Mouse (Mus musculus) G1E-ER4 (cell line): ENCODE data around the gene Hdac9. TPM values are rescaled to one million over a fixed set of nuclear protein-coding genes. Genes with fewer than 3 reads are reported as not detected.

Source experiments
- GATA1 ChIP-seq: IDR thresholded peaks from one replicate; pipeline ENCODE4 v1.8.0; 2012; ENCODE audit warnings: low read length, inconsistent platforms
- polyA plus RNA-seq: library from polyadenylated mRNA; stranded (reverse); fragments of >175 nt; gene quantifications from 2 replicates; pipeline ENCODE4 v1.2.3, GENCODE M21; 2012

Gene Hdac9
- polyA plus RNA-seq, 1 experiment = 0.14 TPM

DNA sequence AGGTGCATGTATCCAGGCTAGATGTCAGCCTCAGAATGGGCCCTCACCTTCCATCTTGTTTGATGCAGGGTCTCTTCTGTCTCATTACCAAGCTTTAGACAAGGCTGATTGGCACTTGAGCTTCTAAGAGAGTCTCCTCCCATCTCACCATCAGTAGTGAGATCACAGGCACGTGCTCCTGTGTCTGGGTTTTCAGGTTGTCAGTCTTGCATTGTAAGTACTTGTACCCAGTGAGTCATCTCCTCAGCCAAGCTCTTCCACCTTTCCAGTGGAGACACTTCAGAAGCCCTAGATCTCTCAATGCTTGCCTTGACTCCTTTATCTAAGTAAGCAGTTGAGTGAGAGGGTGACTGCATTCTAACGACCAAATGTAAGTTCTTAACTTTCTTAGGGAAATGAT lies 242.7 kb downstream of the Hdac9 start:
- TF ChIP-seq GATA1 = no peak

DNA sequence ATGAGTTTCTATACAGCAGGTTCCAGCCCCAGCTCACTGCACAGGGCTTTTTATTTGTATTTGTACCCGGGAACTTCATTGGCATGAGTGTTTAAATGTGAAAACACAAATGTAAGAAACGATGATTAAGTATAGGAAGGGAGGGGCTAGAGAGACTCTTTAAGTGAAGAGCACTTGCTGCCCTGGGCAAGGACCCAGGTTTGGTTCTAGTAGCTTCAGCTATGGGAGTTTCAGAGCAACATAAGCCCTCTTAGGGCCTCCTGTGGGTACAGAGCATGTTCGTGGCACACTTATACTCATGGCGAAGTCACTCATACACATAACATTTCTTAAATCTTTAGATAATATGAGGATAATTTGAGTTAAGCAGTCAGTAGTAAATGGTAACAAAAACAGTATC lies 243.4 kb downstream of the Hdac9 start:
- TF ChIP-seq GATA1 = no peak

DNA sequence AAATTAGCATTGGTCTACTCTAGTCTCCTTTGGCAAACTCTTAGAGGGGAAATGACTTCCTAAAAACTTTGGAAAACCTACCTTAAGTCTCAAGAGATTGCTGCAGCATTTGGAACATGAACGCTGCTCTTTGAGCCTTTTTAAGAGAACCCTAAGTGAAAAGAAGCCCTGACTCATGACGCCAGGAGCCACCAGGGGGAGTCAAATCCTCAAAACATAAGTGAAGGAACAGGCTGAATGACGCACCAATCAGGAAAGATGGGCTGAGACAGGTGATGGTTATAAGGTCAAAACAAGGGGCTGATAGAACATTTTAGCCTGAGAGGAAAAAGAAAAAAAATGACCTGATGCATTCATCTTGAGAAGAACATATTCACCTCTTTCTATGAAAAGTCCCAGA lies 252.1 kb downstream of the Hdac9 start:
- TF ChIP-seq GATA1 = no peak

DNA sequence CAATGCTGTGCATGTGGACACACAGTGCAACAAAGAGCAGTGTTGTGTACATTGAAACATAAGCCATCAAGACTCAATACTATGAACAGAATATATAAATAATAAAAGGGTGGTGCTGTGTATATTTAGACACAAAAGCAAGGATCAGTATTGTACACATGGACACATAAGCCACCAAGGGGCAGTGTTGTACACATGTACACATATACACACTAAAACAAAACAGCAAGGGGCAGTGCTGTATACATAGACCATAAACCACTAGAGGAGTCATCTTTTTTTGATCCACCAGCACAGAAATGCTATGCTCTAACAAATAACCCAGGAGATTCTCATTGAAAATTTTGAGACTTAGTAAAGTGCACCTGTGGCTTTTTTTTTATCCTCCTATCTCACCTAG lies 255.5 kb downstream of the Hdac9 start:
- TF ChIP-seq GATA1 = no peak

DNA sequence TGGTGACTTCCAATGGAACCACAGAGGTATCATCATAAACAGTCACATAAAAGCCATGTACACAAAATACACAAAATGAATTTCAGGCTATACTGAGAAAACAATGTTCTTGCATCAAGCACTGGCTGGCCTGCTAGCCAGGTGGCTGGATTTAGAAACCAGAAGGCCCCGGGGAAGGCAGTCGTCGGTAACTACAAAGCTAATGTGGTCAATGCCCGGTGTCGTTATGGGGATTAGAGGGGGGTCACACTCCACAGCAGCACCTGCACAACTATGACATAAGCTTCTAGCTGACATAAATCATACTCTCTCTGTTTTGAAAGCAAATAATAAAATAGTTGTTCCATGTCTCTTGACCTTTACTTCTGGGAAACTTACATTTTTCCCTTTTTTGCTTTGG lies 256.9 kb downstream of the Hdac9 start:
- no peak for TF ChIP-seq GATA1

DNA sequence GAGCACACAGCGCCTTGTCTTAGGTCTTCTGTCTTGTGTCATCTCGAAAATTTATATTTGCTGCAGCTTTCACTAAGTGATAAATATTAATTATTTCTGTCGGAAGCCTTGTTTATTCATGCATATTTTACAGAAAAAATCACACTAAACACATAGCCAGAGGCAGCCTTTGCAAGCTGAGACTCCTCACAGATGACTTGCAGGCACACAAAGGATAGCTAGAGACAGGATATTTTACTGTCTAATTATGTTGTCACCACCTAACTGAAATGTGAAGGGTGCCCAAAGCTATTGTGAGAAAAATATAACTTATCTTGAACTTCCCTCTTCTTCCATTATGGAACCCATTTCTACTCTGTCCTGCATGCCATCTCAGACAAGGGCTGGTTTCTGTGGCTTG lies 258.3 kb downstream of the Hdac9 start:
- no peak for TF ChIP-seq GATA1

DNA sequence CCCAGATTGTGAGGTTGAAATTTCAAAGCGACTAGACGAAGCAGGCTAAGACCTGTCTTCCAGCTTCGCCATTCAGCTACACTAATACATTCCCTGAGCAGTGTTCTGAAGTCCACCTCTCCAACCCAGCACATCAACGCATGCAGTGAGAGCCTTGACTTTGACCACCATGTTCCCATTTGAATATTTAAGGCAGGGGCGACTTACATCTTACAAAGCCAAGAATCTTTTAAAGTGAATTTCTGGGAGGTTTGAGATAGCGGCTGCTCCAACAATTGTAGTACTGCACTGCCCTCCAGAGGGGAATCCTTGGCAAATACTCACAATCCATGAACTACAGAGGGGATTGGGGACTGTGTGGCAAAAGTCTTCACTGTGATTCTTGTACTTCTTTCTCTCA lies 258.8 kb downstream of the Hdac9 start:
- TF ChIP-seq GATA1 = no peak

DNA sequence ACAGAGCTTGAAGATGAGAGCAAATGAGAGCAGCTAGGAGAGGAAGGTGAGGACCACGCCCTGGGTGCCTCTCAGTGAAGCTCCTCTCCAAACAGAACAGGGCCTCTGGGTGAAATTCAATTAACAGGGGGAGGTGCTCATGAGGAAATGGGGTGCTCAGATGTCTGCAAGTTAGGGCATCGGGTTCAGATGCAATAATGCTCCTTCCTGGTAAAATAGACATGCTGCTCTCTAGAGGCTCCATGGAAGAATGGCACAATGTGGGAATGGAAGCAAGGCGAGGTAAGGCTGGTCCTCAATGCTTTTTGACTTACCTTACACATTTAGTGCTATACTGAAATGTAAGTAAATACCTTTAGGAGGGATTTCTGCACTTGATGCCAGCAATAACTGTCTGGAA lies 263.3 kb downstream of the Hdac9 start:
- no peak for TF ChIP-seq GATA1

DNA sequence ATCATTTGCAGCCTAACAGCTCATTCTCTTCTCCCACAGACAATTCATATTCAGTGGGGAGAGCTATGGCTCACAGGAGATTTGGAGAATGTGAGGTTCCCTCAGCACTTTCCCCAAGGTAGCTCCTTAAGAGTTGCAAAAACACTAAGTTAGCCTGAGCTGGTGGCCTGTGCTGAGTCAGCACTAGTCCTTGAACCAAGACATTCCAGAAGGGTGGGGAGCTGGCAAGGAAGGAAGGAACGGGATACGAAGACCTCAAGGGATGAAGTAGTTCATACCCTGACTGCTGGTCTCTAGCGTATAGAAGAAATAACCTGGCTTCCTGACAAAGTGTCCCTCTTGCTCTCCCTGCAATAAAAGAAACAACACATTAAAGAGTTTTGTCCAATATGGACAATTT lies 268.1 kb downstream of the Hdac9 start:
- TF ChIP-seq GATA1 = no peak

DNA sequence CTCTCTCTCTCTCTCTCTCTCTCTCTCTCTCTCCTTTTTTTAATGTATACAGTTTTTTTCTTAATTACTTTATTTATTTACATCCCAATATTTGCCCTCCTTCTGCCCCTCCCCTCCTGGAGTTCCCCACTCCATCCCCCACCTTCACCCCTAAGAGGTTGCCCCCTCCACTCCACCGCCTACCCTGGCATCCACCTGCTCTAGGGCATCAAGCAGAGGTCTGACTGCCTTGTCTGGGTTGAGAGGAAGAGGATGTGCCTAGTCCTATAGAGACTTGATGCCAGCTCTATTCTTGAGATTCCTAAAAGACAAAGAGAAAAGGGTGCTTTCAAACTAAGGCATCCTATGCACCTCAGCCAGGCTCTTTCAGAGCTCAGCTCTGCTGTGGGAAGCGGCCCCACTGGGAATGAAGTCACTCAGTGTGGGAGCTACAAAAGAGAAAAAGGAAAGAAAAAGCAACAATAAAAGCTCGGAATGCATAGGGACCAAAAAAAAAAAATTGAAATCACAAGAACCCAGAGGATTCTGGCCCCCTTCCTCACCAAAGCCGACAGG lies 275.1 kb downstream of the Hdac9 start:
- TF ChIP-seq GATA1 = no peak

DNA sequence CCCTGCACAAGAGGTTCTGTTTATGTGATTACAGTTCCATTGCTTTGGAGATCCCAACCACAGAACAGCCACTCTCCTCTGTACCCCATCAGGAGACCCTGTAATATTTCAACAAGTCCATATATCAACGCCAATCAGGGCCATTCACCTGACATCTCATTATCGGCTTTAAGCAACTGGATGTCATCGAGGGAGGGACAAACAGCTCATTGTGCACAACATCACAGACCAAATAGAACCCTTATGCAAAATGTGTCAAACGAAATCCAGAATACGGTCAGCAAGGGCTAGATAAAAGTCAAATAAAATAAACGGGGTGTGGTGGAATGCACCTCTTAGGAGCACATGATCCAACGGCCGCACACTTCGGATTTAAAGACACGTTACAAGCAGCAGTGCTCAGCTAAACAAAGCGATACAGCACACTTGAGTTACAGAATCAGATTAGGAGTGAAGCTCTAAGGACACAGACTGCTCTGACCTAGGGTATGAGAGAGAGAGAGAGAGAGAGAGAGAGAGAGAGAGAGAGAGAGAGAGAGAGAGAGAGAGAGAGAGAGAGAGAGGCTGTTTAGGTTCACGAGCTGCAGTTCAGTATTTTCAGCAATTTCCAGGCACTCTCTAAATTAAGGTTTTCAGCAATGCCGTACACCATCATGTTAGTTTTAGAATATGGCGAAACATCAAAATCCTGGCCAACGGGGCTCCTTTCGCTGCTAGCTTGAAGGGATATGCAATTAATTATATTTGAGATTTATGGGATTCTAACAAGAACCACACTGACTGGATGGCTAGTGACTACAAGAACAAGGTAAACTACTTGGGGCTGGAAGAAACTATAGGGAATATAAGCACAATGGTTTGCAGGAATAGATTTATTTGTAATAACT lies 279.4 kb downstream of the Hdac9 start:
- TF ChIP-seq GATA1 = no peak

DNA sequence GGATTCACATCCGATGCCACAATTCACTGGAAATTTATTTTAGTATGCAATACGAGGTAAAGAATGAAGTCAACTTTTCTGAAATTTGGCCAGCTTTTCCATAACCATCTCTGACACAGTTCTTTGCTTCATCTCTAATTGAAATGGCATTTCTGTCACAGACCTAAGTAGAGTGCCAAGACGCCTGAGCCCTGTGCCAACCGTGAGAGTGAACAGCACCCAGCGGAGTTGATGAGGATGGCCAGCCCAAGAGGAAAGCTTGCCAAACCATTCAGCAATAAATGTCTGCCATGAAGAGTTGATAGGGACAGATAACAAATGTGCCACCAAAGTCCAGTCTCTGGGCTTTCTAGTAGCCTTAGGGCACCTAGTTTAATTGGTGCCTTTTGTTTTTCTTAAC lies 297.8 kb downstream of the Hdac9 start:
- TF ChIP-seq GATA1 = no peak

DNA sequence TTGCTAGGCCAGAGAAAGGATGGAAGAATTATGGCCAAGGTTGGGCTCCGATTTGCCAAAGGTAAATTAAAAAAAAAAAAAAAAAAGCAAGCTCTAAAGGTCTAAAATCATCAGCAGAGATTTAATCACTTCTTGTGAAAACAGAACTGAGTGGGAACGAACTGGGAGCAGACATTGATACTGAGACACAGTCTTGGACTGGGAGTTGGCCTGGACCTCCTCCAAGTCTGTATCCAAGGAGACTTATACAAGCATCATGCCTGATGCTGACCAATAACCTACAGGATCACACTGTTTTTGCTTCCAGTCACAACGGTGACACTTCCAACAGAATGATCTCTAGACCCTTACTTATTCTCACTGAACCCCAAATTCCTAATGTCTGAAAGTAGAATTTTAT lies 298.6 kb downstream of the Hdac9 start:
- TF ChIP-seq GATA1 = no peak

DNA sequence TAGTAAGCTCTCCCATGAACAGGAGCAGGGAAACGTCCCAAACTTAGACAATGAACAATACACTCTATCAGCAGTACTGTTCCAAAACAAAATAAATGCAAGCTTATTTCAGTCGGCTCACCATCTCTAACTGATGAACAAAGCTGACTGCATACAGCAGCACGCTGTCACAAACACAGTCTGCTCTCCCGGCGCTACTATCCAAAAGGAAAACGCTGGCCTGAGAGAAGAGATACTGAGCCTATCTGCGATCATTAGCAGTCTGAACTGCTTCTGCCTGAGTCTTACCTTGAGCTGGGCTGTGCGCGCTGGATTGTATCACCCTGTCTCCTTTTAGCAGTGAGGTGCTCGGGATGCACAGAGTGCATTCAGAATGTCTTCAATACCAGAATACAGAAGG lies 299.1 kb downstream of the Hdac9 start:
- no peak for TF ChIP-seq GATA1

DNA sequence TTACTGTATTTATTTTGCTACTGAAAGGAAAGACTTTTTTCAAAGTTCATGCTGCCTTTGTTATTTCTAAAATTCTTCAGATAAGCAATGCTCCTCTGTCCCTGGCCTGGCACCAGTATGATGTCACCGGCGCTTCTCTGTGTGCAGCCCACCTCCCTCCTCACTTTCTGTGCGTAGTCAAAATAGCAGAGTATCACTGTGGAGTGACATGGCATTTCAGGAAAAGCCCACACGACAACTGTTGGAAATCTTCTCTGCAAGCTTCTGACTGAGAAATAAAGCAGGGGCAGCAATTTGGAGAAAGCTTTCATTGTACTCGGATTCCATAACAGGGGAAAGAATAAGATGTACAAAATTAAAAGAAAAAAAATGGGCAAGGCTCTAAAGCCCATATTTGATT lies 302.1 kb downstream of the Hdac9 start:
- no peak for TF ChIP-seq GATA1

DNA sequence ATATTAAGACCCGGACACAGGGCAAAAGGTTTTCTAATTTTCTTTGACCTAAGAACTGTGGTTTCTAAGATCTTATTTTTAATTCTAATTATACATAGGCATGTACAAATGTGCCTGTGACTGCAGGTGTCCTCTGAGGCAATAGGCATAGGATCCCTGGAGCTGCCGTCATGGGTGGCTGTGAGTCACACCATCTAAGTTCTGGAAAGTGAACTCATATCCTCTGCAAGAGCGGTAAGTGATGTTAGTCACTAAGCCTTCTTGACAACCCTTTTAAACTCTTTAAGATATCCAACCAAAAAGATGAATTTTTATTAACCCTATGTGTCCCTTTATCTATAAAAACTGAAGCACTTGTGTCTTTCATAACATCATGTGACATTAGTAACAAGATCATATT lies 304.4 kb downstream of the Hdac9 start:
- no peak for TF ChIP-seq GATA1

DNA sequence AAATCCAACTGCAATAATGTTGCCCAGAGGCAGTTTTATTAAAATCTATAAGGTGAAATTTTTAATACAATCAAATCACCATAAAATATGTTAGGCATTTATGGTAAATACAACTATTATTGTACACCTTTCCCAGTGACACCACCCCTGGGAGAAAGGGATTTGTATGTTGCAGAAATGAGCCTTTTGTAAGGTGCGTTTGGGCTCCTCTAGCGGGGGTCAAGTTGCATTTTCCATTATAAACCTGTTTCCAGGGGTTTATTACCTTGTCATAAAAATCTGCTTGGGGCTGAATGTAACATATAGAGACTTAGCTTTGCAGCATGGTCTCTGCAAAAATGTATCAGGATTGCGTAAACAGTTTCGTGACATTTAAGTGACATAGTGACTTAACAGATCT lies 312.4 kb downstream of the Hdac9 start:
- no peak for TF ChIP-seq GATA1

DNA sequence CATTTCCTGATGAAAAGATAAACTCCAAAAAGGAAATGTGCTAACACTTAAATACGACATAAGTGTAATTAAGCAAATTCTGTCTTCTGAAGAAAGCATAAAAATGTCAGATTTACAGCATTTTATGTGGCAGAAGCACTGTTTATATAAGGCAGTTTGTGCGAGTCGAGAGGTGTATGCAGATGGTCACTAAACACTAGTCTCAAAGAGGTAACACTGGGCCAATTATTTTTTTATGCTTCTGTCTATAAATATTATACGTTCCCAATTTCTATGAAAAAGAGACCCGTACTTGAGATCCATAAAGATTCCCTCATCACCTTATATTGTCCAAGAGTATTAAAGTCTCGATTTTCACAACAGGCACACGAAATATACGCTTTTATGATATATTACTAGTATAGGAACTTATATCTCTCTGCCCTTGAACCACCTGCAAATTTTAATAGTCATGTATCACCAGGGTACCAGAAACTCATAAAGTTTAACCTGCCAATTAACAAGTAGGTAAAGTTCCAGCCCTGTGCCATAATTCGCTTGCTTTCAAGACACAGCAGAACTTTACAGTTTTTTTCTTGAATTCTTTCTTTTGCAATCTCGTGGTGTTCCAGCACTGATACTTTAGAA lies 322.6 kb downstream of the Hdac9 start:
- TF ChIP-seq GATA1 = no peak
